Mouse (Mus musculus) myocyte (in vitro differentiated cells): ENCODE results near the gene Nodal.

ENCODE experiments used
- MAX ChIP-seq: IDR thresholded peaks from one replicate; pipeline ENCODE4 v1.6.1; 2011; ENCODE audit warnings: low read depth, mild to moderate bottlenecking, control low read depth
- MYOD1 ChIP-seq, 3 experiments: IDR thresholded peaks; one replicate each; pipeline ENCODE4 v1.6.1; 2011; ENCODE audit warnings: control low read depth in 2 of 3, low read depth in 2 of 3, mild to moderate bottlenecking in 2 of 3, moderate library complexity in 1 of 3; ENCODE audit not compliant: insufficient read length in 2 of 3, control insufficient read depth in 1 of 3
- MYOG ChIP-seq, 3 experiments: IDR thresholded peaks; one replicate each; pipeline ENCODE4 v1.6.1; 2011; ENCODE audit warnings: control low read depth in 2 of 3, low read depth in 2 of 3, mild to moderate bottlenecking in 2 of 3; ENCODE audit not compliant: insufficient read length in 2 of 3, control insufficient read depth in 1 of 3, insufficient read depth in 1 of 3
- POLR2A ChIP-seq: IDR thresholded peaks from one replicate; pipeline ENCODE4 v1.6.1; 2011; ENCODE audit warnings: low read depth, mild to moderate bottlenecking, control low read depth, moderate library complexity; ENCODE audit not compliant: insufficient read length
- POLR2AphosphoS2 ChIP-seq: IDR thresholded peaks from one replicate; pipeline ENCODE4 v1.6.1; 2011; ENCODE audit warnings: low read depth, control low read depth; ENCODE audit not compliant: insufficient read length
- SRF ChIP-seq: IDR thresholded peaks from one replicate; pipeline ENCODE4 v1.6.1; 2011; ENCODE audit warnings: low read depth; ENCODE audit not compliant: control insufficient read depth, insufficient read length
- USF1 ChIP-seq: IDR thresholded peaks from one replicate; pipeline ENCODE4 v1.6.1; 2011; ENCODE audit warnings: low read depth, mild to moderate bottlenecking, control low read depth, moderate library complexity

- TF ChIP-seq POLR2A (no peak), MYOG (IDR thresholded peaks at IDR 0.05; ENCODE audit: control insufficient read depth in 1 of 3, insufficient read depth in 1 of 3, insufficient read length in 2 of 3, low read depth in 2 of 3) (no peak), MYOD1 (IDR thresholded peaks at IDR 0.05; ENCODE audit: control insufficient read depth in 1 of 3, insufficient read length in 2 of 3, low read depth in 2 of 3) (no peak), POLR2AphosphoS2 (no peak), SRF (no peak), USF1 (no peak), MAX (no peak)
Measured at GRCm38 (mm10) chr10:61369755-61370154, 48.0 kb upstream of the Nodal start.
